Mouse (Mus musculus) cerebellum, adult 2 months (tissue): ENCODE measurements around the gene Zfp882. TPM values are rescaled to one million over a fixed set of nuclear protein-coding genes. Genes with fewer than 3 reads are reported as not detected.
"Not testable (repeated sequence)": the region's sequence is repeated elsewhere in the genome, so short reads cannot be mapped to it uniquely, and the experiment has no call there.

Experiments
- DNase-seq, 2 experiments: peaks; one replicate each; pipeline ENCODE4 v3.0.0; 2021
- H3K27ac ChIP-seq: fragments of 200-500 bp; 2 replicates; pipeline ENCODE4 v1.5.1; 2012; ENCODE audit warnings: low read length, control low read depth, inconsistent platforms; ENCODE audit not compliant: insufficient read depth
- H3K27me3 ChIP-seq: fragments of 200-500 bp; 2 replicates; pipeline ENCODE4 v1.6.1; 2012; ENCODE audit warnings: inconsistent platforms, mild to moderate bottlenecking, low read length, moderate library complexity; ENCODE audit not compliant: control insufficient read depth, insufficient read depth
- H3K4me1 ChIP-seq: fragments of 200-500 bp; 2 replicates; pipeline ENCODE4 v1.6.1; 2011; ENCODE audit warnings: low read length; ENCODE audit not compliant: control insufficient read depth, insufficient read depth
- H3K4me3 ChIP-seq: fragments of 200-500 bp; replicated peaks from 2 replicates; pipeline ENCODE3; 2011; ENCODE audit warnings: mild to moderate bottlenecking, low read depth, low read length, control low read depth; ENCODE audit not compliant: insufficient read depth
- CTCF ChIP-seq: fragments of 200-500 bp; IDR thresholded peaks from 2 replicates; pipeline ENCODE4 v1.5.1; 2011; ENCODE audit warnings: low read depth, mild to moderate bottlenecking, control low read depth, low read length, moderate library complexity, borderline replicate concordance; ENCODE audit not compliant: insufficient read depth
- POLR2A ChIP-seq: fragments of 200-500 bp; IDR thresholded peaks from 2 replicates; pipeline ENCODE4 v1.6.1; 2011; ENCODE audit warnings: low read length, control low read depth, borderline replicate concordance; ENCODE audit not compliant: insufficient read depth
- WGBS: fragments of 180-500 bp; shearing (Covaris S2); methylation state at CpG from one replicate; pipeline ENCODE4 v1.1.7; 2018; 5-methylcytosine and 5-hydroxymethylcytosine counted together
- polyA plus RNA-seq: library from polyadenylated mRNA; depleted of rRNA; stranded (reverse); fragments of >200 nt; gene quantifications from 2 replicates; pipeline ENCODE4 v1.2.3, GENCODE M21; 2012

The Zfp882 gene
- polyA plus RNA-seq, 1 experiment, result 8.0 TPM

DNA sequence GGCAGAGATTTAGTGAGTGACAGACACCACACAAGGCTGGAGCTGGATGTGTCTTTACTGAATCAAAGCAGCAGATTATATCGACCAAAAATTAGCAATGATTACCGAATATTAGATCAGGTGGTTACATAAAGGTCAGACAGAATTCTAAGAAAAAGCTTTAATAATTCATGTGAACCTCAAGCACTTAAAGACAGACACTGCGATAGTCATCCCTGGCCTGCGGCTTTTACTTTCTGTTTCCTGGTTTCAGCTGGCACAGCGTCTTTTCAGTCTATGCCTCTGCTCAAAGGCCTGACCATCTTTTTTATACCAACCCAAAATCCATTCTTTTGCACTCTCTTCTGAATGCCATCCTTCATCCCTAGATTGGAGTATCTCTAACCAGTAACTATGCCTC lies 40.2 kb downstream of the Zfp882 start:
- TF ChIP-seq POLR2A (no peak), CTCF (no peak)
- H3K4me1 ChIP-seq, result peaks cover 3% of the 10 kb centered on the region; the same call in 1 of the 2 replicates
- 91% methylated on average over 5 of the region's 5 CpGs for WGBS
- no peak overlapping the region for H3K27ac ChIP-seq
- no peak overlapping the region for H3K4me3 ChIP-seq
- DNase-seq, result no peak
- H3K27me3 ChIP-seq, result no peaks in the 10 kb centered on the region

GRCm38 (mm10) chr8:71950482-71951221 lies 42.2 kb downstream of the Zfp882 start, which contains the start of gene Zfp961:
Gene Zfp961, plus strand, starts transcription at chr8:71951038.
- Histone ChIP-seq H3K4me3 (peak within 1 kb of the TSS; percentile 86), H3K4me1 (peaks cover 3% of the 10 kb centered on the region; the same call in 1 of the 2 replicates), H3K27ac (peak within 1 kb of the TSS; percentile 64), H3K27me3 (no peaks in the 10 kb centered on the region)
- no peak for TF ChIP-seq CTCF
- TF ChIP-seq POLR2A, result peak; percentile 90
- 4% methylated on average over 34 of the region's 34 CpGs for WGBS
- peak; percentile 99 for DNase-seq

DNA sequence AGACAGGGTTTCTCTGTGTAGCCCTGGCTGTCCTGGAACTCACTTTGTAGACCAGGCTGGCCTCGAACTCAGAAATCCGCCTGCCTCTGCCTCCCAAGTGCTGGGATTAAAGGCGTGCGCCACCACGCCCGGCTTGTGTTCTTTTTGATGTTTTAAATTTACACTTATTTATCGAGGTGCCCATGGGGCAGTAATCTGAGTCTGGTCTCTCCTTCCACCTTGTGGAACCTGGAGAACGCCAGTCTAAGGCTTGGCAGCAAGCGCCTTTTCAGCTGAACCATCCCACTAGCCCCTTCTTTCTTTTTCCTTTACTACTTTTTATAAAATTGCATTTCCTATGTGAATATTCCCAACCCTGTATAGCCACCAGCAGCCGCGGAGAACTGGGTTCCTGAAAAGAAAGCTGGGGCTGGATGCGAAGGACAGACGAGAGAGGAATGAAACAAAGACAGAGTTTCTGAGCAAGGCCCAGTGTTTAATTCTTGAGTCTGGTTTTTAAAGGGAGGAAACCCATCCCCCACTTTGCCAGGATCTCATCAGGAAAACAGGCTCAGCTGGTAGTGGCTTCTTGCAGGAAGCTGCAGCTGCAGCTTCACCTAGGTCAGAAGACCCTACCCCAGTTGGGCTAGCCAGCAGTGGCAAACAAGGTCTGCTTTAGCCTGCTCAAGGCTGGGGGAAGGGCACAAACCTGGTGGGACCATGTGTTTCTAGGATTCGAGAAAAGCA lies 43.2 kb downstream of the Zfp882 start:
- DNase-seq, result peak; percentile 12 to 41
- Histone ChIP-seq H3K27ac (no peak overlapping the region), H3K27me3 (no peaks in the 10 kb centered on the region), H3K4me1 (peaks cover 3% of the 10 kb centered on the region; the same call in 1 of the 2 replicates), H3K4me3 (peak overlapping the region; percentile 52)
- TF ChIP-seq POLR2A, result no peak
- TF ChIP-seq CTCF, result no peak
- WGBS, result 29% methylated on average over 14 of the region's 14 CpGs

DNA sequence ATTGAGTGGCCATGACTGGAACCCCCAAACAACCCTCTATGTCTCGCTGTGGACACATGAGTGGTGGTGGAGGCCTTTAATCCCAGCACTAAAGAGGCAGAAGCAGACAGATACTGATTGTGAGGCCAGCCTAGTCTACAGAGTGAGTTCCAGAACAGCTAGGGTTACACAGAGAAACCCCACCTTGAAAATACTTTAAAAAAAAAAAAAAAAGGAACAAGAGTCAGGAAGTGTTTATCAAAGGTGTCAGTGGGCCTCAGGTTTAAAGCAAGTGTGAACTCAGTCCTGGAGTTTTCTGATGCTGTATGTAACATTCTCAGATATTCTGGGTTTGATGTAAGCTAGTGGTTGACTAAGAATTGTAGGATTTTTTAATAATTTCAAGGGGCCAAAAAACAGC lies 44.1 kb downstream of the Zfp882 start:
- WGBS, result 94% methylated on average over 1 of the region's 1 CpGs
- TF ChIP-seq POLR2A (no peak), CTCF (no peak)

DNA sequence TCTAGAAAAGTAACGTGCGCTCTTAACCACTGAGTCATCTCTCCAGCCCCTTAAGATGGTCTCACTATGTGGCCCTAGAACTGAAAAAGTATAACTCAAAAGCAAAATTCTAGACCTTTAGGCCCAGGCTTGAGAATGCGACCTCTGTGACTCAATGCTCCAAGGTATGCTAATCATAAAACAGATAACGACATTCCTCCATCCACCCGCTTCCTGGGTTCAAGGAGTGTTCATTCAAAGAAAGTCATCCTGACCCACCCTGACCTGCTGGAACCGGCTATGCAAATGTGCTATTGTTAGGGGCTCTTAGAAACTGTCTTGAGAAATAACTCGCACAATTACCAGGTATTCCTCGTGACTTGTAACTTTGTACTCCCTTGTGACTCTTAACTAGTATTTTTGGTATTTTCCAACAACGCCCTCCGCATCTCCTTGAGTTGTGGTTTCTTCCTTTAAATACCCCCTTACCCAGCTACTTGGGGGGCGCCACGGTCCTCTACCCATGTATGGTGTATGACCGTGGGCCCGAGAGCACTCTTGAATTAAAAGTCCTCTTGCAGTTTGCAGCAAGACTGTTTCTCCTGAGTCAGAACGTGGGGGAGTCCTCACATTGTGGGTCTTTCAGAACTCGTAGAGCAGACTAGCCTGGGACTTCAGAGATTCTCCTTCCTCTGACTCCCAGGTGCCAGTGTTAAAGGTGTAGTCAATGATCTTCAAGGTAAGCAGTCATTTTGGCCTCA lies 44.7 kb downstream of the Zfp882 start:
- not testable (repeated sequence) for H3K27ac ChIP-seq, H3K27me3 ChIP-seq, H3K4me1 ChIP-seq, H3K4me3 ChIP-seq, DNase-seq
- 98% methylated on average over 16 of the region's 16 CpGs for WGBS

More for the DNA sequence above, 44.1 kb downstream of the Zfp882 start:
- no peak for DNase-seq
- H3K27ac ChIP-seq, result no peak overlapping the region
- H3K27me3 ChIP-seq, result no peaks in the 10 kb centered on the region
- H3K4me3 ChIP-seq, result no peak overlapping the region
- H3K4me1 ChIP-seq, result peaks cover 3% of the 10 kb centered on the region; the same call in 1 of the 2 replicates

- peaks cover 3% of the 10 kb centered on the region; the same call in 1 of the 2 replicates for H3K4me1 ChIP-seq
- DNase-seq, result no peak
- WGBS, result 98% methylated on average over 9 of the region's 9 CpGs
- H3K4me3 ChIP-seq, result no peak overlapping the region
- no peaks in the 10 kb centered on the region for H3K27me3 ChIP-seq
- TF ChIP-seq CTCF (no peak), POLR2A (no peak)
- no peak overlapping the region for H3K27ac ChIP-seq
Measured at GRCm38 (mm10) chr8:71954666-71955065, 46.3 kb downstream of the Zfp882 start.

DNA sequence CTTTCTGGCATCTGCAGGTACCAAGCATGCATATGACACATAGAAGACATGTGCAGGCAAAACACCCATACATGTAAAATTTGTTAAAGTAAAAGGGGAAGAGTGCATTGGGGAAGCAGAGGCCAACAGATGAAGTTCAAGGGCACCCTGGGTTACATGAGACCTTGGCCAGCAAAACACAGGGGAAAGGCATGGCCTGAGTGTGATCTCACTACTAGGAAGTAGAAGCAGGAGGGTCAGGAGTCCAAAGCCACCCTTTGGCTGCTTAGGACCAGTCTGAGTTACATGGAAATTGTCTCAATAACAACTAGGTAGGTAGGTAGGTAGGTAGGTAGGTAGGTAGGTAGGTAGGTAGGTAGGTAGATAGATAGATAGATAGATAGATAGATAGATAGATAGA lies 52.1 kb downstream of the Zfp882 start:
- no peaks in the 10 kb centered on the region for H3K27me3 ChIP-seq
- no peak overlapping the region for H3K27ac ChIP-seq
- DNase-seq, result no peak
- no peak for TF ChIP-seq POLR2A
- TF ChIP-seq CTCF, result no peak
- no peaks in the 10 kb centered on the region for H3K4me1 ChIP-seq
- H3K4me3 ChIP-seq, result no peak overlapping the region

DNA sequence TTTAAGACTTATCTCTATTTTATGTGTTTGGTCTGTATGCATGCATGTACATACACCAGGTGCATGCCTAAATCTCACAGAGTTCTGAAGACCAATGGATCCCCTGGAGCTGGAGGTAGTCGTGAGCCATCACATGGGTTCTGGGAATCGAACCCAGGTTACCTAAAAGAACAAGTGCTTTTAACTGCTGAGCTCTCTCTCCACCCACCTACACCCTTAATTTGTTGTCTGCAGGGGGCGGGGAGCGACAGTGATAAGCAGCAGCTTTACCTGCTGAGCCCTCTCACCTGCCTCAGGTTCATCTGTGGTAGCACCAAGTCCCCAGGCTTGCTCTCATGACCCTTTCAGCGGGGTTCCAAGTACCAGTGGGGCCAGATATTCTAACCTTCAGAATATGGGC lies 53.4 kb downstream of the Zfp882 start:
- no peaks in the 10 kb centered on the region for H3K4me1 ChIP-seq
- no peak overlapping the region for H3K4me3 ChIP-seq
- no peaks in the 10 kb centered on the region for H3K27me3 ChIP-seq
- H3K27ac ChIP-seq, result no peak overlapping the region
- DNase-seq, result no peak
- WGBS, result 95% methylated on average over 5 of the region's 5 CpGs
- TF ChIP-seq CTCF (no peak), POLR2A (no peak)
